Mouse (Mus musculus): Measurements from ENCODE around the gene Mettl22. TPM values are rescaled to one million over a fixed set of nuclear protein-coding genes. Genes with fewer than 3 reads are reported as not detected.

Gene Mettl22
- 10 to 100 TPM; 28.2 to 30.0 TPM for total RNA-seq (2021)

- intact Hi-C loops (cut with DNase I) = loop anchor here (5.0 kb wide), 1 partner anchor 59 kb away; no protein-coding TSS in a partner anchor
- peak; percentile 92 to 93 for DNase-seq
Measured at GRCm38 (mm10) chr16:8470603-8471481, at the start of gene Mettl22. Gene Mettl22, plus strand, starts transcription at chr16:8470788.

- DNase-seq = no peak
- intact Hi-C loops (cut with DNase I) = no loop called here
Measured at GRCm38 (mm10) chr16:8420842-8421241, 49.7 kb upstream of the Mettl22 start.

GRCm38 (mm10) chr16:8423626-8424114, 46.9 kb upstream of the Mettl22 start:
- intact Hi-C loops (cut with DNase I) = no loop called here
- DNase-seq = no peak

- intact Hi-C loops (cut with DNase I) = no loop called here
- no peak for DNase-seq
Measured at GRCm38 (mm10) chr16:8424161-8424970, 46.2 kb upstream of the Mettl22 start.

GRCm38 (mm10) chr16:8424971-8425330, 45.6 kb upstream of the Mettl22 start, which contains the start of gene Tmem114:
Gene Tmem114, minus strand, starts transcription at chr16:8425136.
- DNase-seq = peak; percentile 19 to 30
- intact Hi-C loops (cut with DNase I) = no loop called here

GRCm38 (mm10) chr16:8425736-8426135, 44.9 kb upstream of the Mettl22 start:
- intact Hi-C loops (cut with DNase I) = no loop called here
- no peak for DNase-seq

GRCm38 (mm10) chr16:8429531-8429930, 41.1 kb upstream of the Mettl22 start:
- intact Hi-C loops (cut with DNase I) = no loop called here
- no peak for DNase-seq

GRCm38 (mm10) chr16:8432616-8433015, 38.0 kb upstream of the Mettl22 start:
- intact Hi-C loops (cut with DNase I) = no loop called here
- no peak for DNase-seq

GRCm38 (mm10) chr16:8444911-8445310, 25.7 kb upstream of the Mettl22 start:
- DNase-seq = no peak
- intact Hi-C loops (cut with DNase I) = no loop called here

- intact Hi-C loops (cut with DNase I) = no loop called here
- no peak for DNase-seq
Measured at GRCm38 (mm10) chr16:8446256-8446655, 24.3 kb upstream of the Mettl22 start.

- no peak for DNase-seq
- intact Hi-C loops (cut with DNase I) = no loop called here
Measured at GRCm38 (mm10) chr16:8453301-8453700, 17.3 kb upstream of the Mettl22 start.

GRCm38 (mm10) chr16:8455221-8455620, 15.4 kb upstream of the Mettl22 start:
- no peak for DNase-seq
- intact Hi-C loops (cut with DNase I) = no loop called here

- intact Hi-C loops (cut with DNase I) = no loop called here
- DNase-seq = no peak
Measured at GRCm38 (mm10) chr16:8458391-8458790, 12.2 kb upstream of the Mettl22 start.

- intact Hi-C loops (cut with DNase I) = no loop called here
- peak; percentile 45 to 70 for DNase-seq
Measured at GRCm38 (mm10) chr16:8459098-8459497, 11.5 kb upstream of the Mettl22 start.

- DNase-seq = no peak
- intact Hi-C loops (cut with DNase I) = loop anchor here (5.0 kb wide), 1 partner anchor 58 kb away; no protein-coding TSS in a partner anchor
Measured at GRCm38 (mm10) chr16:8470132-8470531, 456 bp upstream of the Mettl22 start.

GRCm38 (mm10) chr16:8487396-8488005, 16.9 kb downstream of the Mettl22 start:
- intact Hi-C loops (cut with DNase I) = no loop called here
- DNase-seq = no peak

GRCm38 (mm10) chr16:8489340-8489739, 18.8 kb downstream of the Mettl22 start:
- DNase-seq = no peak
- intact Hi-C loops (cut with DNase I) = no loop called here

GRCm38 (mm10) chr16:8491743-8492490, 21.3 kb downstream of the Mettl22 start:
- intact Hi-C loops (cut with DNase I) = loop anchor here (5.0 to 10.0 kb wide), 2 partner anchors 283 to 375 kb away; no protein-coding TSS in a partner anchor
- peak in 1 of 2 experiments; percentile 20 for DNase-seq

GRCm38 (mm10) chr16:8494268-8494667, 23.7 kb downstream of the Mettl22 start:
- DNase-seq = peak; percentile 77 to 84
- intact Hi-C loops (cut with DNase I) = loop anchor here (1.0 to 10.0 kb wide), 5 partner anchors 81 to 373 kb away; no protein-coding TSS in a partner anchor

GRCm38 (mm10) chr16:8496967-8497366, 26.4 kb downstream of the Mettl22 start:
- intact Hi-C loops (cut with DNase I) = loop anchor here (10.0 kb wide), 1 partner anchor 278 kb away; no protein-coding TSS in a partner anchor
- no peak for DNase-seq
